In genomic region chr16:36770191-36770771, GRCm38 (mm10) we compare ENCODE assay signal across 9 mouse cellular contexts. TPM values are rescaled to one million over a fixed set of nuclear protein-coding genes. Genes with fewer than 3 reads are reported as not detected.
DNase-seq lines count a peak whose midpoint lies in the region; ATAC-seq and TF ChIP-seq lines count a peak whose summit lies in the region.
"Had no signal": no experiment of that assay in that cellular context is flagged by ENCODE, and none has a peak within 500 bp of the region (broad histone marks: within the 10 kb centered on the region; RNA-seq: fewer than 3 reads in every experiment).

No protein-coding gene starts in this region.

- no peaks in the 10 kb centered on the region for H3K9me3 ChIP-seq in forebrain, embryonic 15.5 days
- no peaks in the 10 kb centered on the region for H3K9me3 ChIP-seq in forebrain, embryonic 10.5 days
- no peaks in the 10 kb centered on the region for H3K9me3 ChIP-seq in midbrain, embryonic 14.5 days (ENCODE audit: control insufficient read depth, low read length)
- no peaks in the 10 kb centered on the region for H3K9me3 ChIP-seq in midbrain, embryonic 15.5 days

- peak; percentile 57; the same call in 1 of the 2 replicates for ATAC-seq in forebrain, embryonic 15.5 days (replicated peaks)
- no peak for ATAC-seq in midbrain, embryonic 14.5 days (ENCODE audit: low FRiP score, low TSS enrichment)
- no peak for ATAC-seq in midbrain, embryonic 15.5 days (replicated peaks)

- no peak overlapping the region for H3K4me2 ChIP-seq in forebrain, embryonic 15.5 days (replicated peaks)
- no peak overlapping the region for H3K4me2 ChIP-seq in midbrain, embryonic 14.5 days (ENCODE audit: low read length)
- H3K4me2 ChIP-seq in midbrain, embryonic 15.5 days: no peak overlapping the region

- no peak overlapping the region for H3K9ac ChIP-seq in forebrain, embryonic 15.5 days (replicated peaks)
- H3K9ac ChIP-seq in midbrain, embryonic 14.5 days (replicated peaks; ENCODE audit: low read length): no peak overlapping the region
- H3K9ac ChIP-seq in midbrain, embryonic 15.5 days: no peak overlapping the region

- no peaks in the 10 kb centered on the region for H3K4me1 ChIP-seq in forebrain, embryonic 15.5 days
- peaks cover 6% of the 10 kb centered on the region for H3K4me1 ChIP-seq in forebrain, embryonic 10.5 days
- no peaks in the 10 kb centered on the region for H3K4me1 ChIP-seq in midbrain, embryonic 14.5 days (ENCODE audit: control insufficient read depth, insufficient read depth, low read length)
- no peaks in the 10 kb centered on the region for H3K4me1 ChIP-seq in midbrain, embryonic 15.5 days

- no peak for TF ChIP-seq CTCF in brain, embryonic 14.5 days (IDR thresholded peaks at IDR 0.05; ENCODE audit: borderline replicate concordance, extremely low read depth, insufficient read depth, insufficient read length)

- no peak for TF ChIP-seq POLR2A in brain, embryonic 14.5 days (IDR thresholded peaks at IDR 0.05; ENCODE audit: borderline replicate concordance, extremely low read depth, insufficient read depth, insufficient read length, poor library complexity, severe bottlenecking)

- WGBS in forebrain, embryonic 15.5 days: 72% methylated on average over 8 of the region's 13 CpGs
- WGBS in forebrain, embryonic 10.5 days: 72% methylated on average over 9 of the region's 13 CpGs
- WGBS in midbrain, embryonic 14.5 days: 83% methylated on average over 8 of the region's 13 CpGs
- WGBS in midbrain, embryonic 15.5 days: 72% methylated on average over 10 of the region's 13 CpGs

- DNase-seq in forebrain, embryonic 10.5 days (ENCODE audit: extremely low spot score, low spot score): no peak
- peak; percentile 9 for DNase-seq in midbrain, embryonic 14.5 days
- peak; percentile 45 for DNase-seq in brain, embryonic 14.5 days (ENCODE audit: low read depth)
- peak; percentile 66 for DNase-seq in naive thymus-derived CD4-positive, alpha-beta T cell, adult 2 months (ENCODE audit: low read depth)
- no peak for DNase-seq in frontal cortex, postnatal 14 days (ENCODE audit: low spot score in 2 of 2)
- no peak for DNase-seq in cerebellum, postnatal 36 days
- DNase-seq: kidney, postnatal 36 days had no signal

- no peaks in the 10 kb centered on the region for H3K36me3 ChIP-seq in forebrain, embryonic 15.5 days
- no peaks in the 10 kb centered on the region for H3K36me3 ChIP-seq in forebrain, embryonic 10.5 days (replicated peaks)
- H3K36me3 ChIP-seq in midbrain, embryonic 14.5 days (ENCODE audit: control insufficient read depth, insufficient read depth, low read length): no peaks in the 10 kb centered on the region
- H3K36me3 ChIP-seq in midbrain, embryonic 15.5 days (replicated peaks): no peaks in the 10 kb centered on the region

- H3K4me3 ChIP-seq in forebrain, embryonic 15.5 days: no peak overlapping the region
- no peak overlapping the region for H3K4me3 ChIP-seq in forebrain, embryonic 10.5 days
- no peak overlapping the region for H3K4me3 ChIP-seq in midbrain, embryonic 14.5 days (replicated peaks; ENCODE audit: low read depth, low read length)
- H3K4me3 ChIP-seq in midbrain, embryonic 15.5 days: no peak overlapping the region

- no peaks in the 10 kb centered on the region for H3K27me3 ChIP-seq in forebrain, embryonic 15.5 days
- no peaks in the 10 kb centered on the region for H3K27me3 ChIP-seq in forebrain, embryonic 10.5 days (ENCODE audit: poor library complexity, severe bottlenecking)
- H3K27me3 ChIP-seq in midbrain, embryonic 14.5 days (ENCODE audit: control insufficient read depth, insufficient read depth, low read length): no peaks in the 10 kb centered on the region
- no peaks in the 10 kb centered on the region for H3K27me3 ChIP-seq in midbrain, embryonic 15.5 days (replicated peaks)

- peak overlapping the region; percentile 65 for H3K27ac ChIP-seq in forebrain, embryonic 15.5 days (replicated peaks)
- no peak overlapping the region for H3K27ac ChIP-seq in forebrain, embryonic 10.5 days
- no peak overlapping the region for H3K27ac ChIP-seq in midbrain, embryonic 14.5 days (replicated peaks; ENCODE audit: low read depth, low read length)
- no peak overlapping the region for H3K27ac ChIP-seq in midbrain, embryonic 15.5 days

RNA-seq across cellular contexts. Expression of gene Slc15a2, which starts 14.5 kb away (rescaled TPM):
- 13.2 and 13.9 TPM in 2 replicates for polyA plus RNA-seq in forebrain, embryonic 15.5 days (2015; fragmentation: Nextera tagmentation; extraction: Ambion mirVana)
- 1.8 and 3.1 TPM in 2 replicates for polyA plus RNA-seq in forebrain, embryonic 10.5 days (2016; fragmentation: Nextera tagmentation; extraction: Ambion mirVana)
- 9.2 and 12.4 TPM in 2 replicates for polyA plus RNA-seq in midbrain, embryonic 14.5 days (2014; fragmentation: Nextera tagmentation; extraction: Ambion mirVana)
- 10.5 and 12.4 TPM in 2 replicates for polyA plus RNA-seq in midbrain, embryonic 15.5 days (2015; fragmentation: Nextera tagmentation; extraction: Ambion mirVana)
- polyA plus RNA-seq in brain, embryonic 14.5 days (2012; rRNA removed): 23.9 and 25.2 TPM in 2 replicates

RNA-seq across cellular contexts. Expression of gene Iqcb1, which starts 57.9 kb away (rescaled TPM):
- polyA plus RNA-seq in forebrain, embryonic 15.5 days (2015; fragmentation: Nextera tagmentation; extraction: Ambion mirVana): 55.8 and 59.1 TPM in 2 replicates
- 64.6 and 67.8 TPM in 2 replicates for polyA plus RNA-seq in forebrain, embryonic 10.5 days (2016; fragmentation: Nextera tagmentation; extraction: Ambion mirVana)
- 61.6 and 65.5 TPM in 2 replicates for polyA plus RNA-seq in midbrain, embryonic 14.5 days (2014; fragmentation: Nextera tagmentation; extraction: Ambion mirVana)
- 61.8 and 66.4 TPM in 2 replicates for polyA plus RNA-seq in midbrain, embryonic 15.5 days (2015; fragmentation: Nextera tagmentation; extraction: Ambion mirVana)
- polyA plus RNA-seq in brain, embryonic 14.5 days (2012; rRNA removed): 22.6 and 26.6 TPM in 2 replicates

Comparison
In these comparisons a context has a peak if more than half of its experiments do, and no peak if none do; other contexts are left out.
1. DNase-seq: peak in midbrain, embryonic 14.5 days (single experiment), brain, embryonic 14.5 days (single experiment) and naive thymus-derived CD4-positive, alpha-beta T cell, adult 2 months (single experiment); none in forebrain, embryonic 10.5 days (single experiment), frontal cortex, postnatal 14 days (0 of 2) and cerebellum, postnatal 36 days (0 of 2).